Mouse (Mus musculus) thymus, adult 2 months (tissue): ENCODE data around the gene Cabp1.

Experiments
- CTCF ChIP-seq: fragments of 200-500 bp; IDR thresholded peaks from 2 replicates; pipeline ENCODE4 v1.5.1; 2012; ENCODE audit warnings: mild to moderate bottlenecking, control low read depth, low read length, moderate library complexity, borderline replicate concordance; ENCODE audit not compliant: control insufficient read depth, poor library complexity, insufficient read depth; ENCODE audit errors: extremely low read depth
- POLR2A ChIP-seq: fragments of 200-500 bp; IDR thresholded peaks from 2 replicates; pipeline ENCODE4 v1.6.1; 2012; ENCODE audit warnings: mild to moderate bottlenecking, low read length, control low read depth, moderate library complexity; ENCODE audit not compliant: control insufficient read depth, poor library complexity, insufficient read depth; ENCODE audit errors: extremely low read depth

DNA sequence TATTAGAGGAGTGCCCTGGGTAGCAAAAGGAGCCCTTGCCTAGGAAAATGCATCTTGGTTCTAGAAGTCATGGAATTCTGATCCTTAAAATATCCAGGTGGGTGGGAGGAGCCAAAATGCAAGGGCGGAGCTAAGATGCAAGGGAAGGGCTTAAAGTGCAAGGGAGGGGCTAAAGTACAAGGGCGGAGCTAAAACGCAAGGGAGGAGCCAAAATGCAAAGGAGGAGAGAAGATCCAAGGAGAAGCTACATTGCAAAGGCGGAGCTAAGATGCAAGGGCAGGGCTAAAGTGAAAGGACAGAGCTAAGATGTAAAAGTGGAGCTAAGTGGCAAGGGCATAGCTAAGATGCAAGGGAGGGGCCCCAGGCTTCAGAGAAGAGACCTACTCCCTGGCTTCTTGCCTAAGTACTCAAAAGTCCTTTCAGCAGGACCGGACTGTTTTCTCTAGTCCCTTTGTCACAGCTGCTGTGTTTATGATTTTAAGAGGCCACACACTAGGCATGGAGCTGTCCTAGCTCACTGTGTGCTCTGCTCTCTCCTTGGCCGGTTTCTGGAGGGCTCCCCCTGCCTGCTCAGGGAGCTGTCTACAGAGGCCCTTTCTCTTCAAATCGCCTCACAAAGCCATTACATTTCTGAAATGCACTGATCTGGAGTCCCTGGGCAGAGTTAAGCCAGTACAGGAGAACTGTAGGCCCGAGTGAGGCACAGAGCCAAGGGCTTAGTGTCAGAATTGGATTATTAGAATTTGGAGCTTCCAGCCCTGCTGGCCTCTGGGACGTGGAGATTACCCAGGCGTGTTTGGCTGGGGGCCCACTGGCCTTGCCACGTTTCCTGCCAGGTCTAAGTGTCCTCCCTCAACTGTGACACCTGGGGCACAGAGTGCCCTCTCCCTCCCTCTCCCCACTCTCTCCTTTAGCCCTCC is 28.0 kb downstream of the Cabp1 start:
- TF ChIP-seq CTCF, result no peak
- no peak for TF ChIP-seq POLR2A
